Mouse (Mus musculus): ENCODE data around the gene Gm21293.
"Not testable (repeated sequence)": the region's sequence is repeated elsewhere in the genome, so short reads cannot be mapped to it uniquely, and the experiment has no call there.

Gene Gm21293

GRCm38 (mm10) chr10:104142687-104143086, at the start of gene Gm21293:
TSS of gene Gm21293 (plus strand) at chr10:104142987.
- not testable (repeated sequence) for DNase-seq (ENCODE audit: low read depth, low spot score)

- no peak for DNase-seq (ENCODE audit: low read depth, low spot score)
These were observed 32.7 kb upstream of the Gm21293 start for GRCm38 (mm10) chr10:104110044-104110443.

GRCm38 (mm10) chr10:104118312-104118711, 24.5 kb upstream of the Gm21293 start:
- DNase-seq (ENCODE audit: low read depth, low spot score): no peak

GRCm38 (mm10) chr10:104151197-104151596, 8.4 kb downstream of the Gm21293 start, which contains the start of gene Gm6763:
TSS of gene Gm6763 (plus strand) at chr10:104151497.
- not testable (repeated sequence) for DNase-seq (ENCODE audit: low read depth, low spot score)

GRCm38 (mm10) chr10:104159706-104160105, 16.9 kb downstream of the Gm21293 start, which contains the start of gene Gm8764:
TSS of gene Gm8764 (plus strand) at chr10:104160006.
- DNase-seq (ENCODE audit: low read depth, low spot score): not testable (repeated sequence)

- DNase-seq (ENCODE audit: low read depth, low spot score): not testable (repeated sequence)
These were observed 25.4 kb downstream of the Gm21293 start, which contains the start of gene Gm21304 for GRCm38 (mm10) chr10:104168215-104168614. TSS of gene Gm21304 (plus strand) at chr10:104168515.

- DNase-seq (ENCODE audit: low read depth, low spot score): not testable (repeated sequence)
These were observed 33.9 kb downstream of the Gm21293 start, which contains the start of gene Gm21312 for GRCm38 (mm10) chr10:104176724-104177123. TSS of gene Gm21312 (plus strand) at chr10:104177024.

- DNase-seq (ENCODE audit: low read depth, low spot score): not testable (repeated sequence)
These were observed 42.4 kb downstream of the Gm21293 start, which contains the start of gene Gm20765 for GRCm38 (mm10) chr10:104185233-104185632. TSS of gene Gm20765 (plus strand) at chr10:104185533.

- not testable (repeated sequence) for DNase-seq (ENCODE audit: low read depth, low spot score)
These were observed 51.0 kb downstream of the Gm21293 start, which contains the start of gene Gm4340 for GRCm38 (mm10) chr10:104193742-104194141. TSS of gene Gm4340 (plus strand) at chr10:104194042.
